Mouse (Mus musculus): ENCODE measurements around the gene Tmco1. TPM values are rescaled to one million over a fixed set of nuclear protein-coding genes. Genes with fewer than 3 reads are reported as not detected.

The Tmco1 gene
- polyA plus RNA-seq, 1 experiment from 2014 or later: 80.1 TPM

DNA sequence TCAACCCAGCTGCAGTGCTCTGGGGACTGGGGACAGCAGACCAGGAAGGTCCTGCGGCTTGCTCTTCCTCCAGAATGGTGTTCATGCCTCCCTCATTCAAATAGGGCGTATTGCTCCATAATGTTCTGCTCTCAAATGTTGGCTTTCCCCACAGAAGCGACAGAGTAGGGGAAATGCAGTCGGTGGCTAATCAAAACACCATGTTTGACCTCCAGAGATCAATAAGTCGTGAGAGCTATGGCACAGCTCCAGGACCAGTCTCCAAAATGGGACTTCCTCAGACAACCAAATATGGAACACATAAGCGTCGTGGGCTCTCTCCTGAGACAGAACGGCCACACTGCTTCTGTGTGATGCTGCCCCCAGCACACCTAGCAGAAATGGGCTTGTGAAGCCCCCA lies 36.3 kb upstream of the Tmco1 start:
- peaks cover 44% of the 10 kb centered on the region for H3K4me1 ChIP-seq
- no peak overlapping the region for H3K4me2 ChIP-seq (replicated peaks)
- no peaks in the 10 kb centered on the region for H3K27me3 ChIP-seq
- H3K9me3 ChIP-seq: no peaks in the 10 kb centered on the region
- H3K4me3 ChIP-seq: no peak overlapping the region
- WGBS: 67% methylated on average over 8 of the region's 8 CpGs
- H3K36me3 ChIP-seq: no peaks in the 10 kb centered on the region
- no peak overlapping the region for H3K9ac ChIP-seq (replicated peaks)
- ATAC-seq (ENCODE audit: low FRiP score, low read depth): no peak
- 0 out of 2 replicates have a peak overlapping the region, but pooled peaks have one; percentile 49 for H3K27ac ChIP-seq (replicated peaks)

DNA sequence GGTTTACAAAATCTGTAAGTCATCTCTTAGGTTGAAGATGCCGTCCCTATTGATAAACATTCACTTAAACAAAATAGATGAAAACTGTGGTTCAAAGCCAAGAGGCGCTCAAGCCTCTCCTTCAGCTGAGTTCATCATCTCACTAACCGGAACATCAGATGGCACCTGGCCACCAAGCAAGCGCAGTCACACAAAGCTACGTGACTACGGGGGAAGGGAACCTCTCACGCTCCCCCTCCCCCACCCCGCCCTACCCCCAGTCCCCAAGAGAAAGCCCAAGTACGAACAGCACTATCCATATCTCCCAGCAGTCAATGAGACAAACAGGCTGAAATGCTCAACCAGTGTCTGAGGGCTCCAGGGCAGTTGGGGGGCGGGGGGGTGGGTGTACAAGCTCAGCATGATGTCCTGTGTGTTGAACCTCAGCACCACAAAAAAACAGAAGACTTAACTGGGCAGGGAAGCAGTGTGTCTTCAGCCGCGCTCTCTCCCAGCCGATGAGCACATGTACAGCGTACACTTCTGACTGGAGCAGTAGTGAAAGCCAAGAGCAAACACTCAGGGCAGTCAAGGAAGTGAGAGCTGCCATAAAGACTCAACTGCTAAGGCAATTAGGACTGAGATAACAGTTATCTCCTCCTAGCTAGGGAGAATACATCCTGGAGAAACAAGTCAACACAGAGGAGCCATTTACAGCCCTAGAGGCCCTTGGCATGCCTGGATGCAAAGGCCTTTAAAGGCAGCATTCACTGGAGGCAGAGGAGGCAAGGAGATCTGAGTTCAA lies 34.6 kb upstream of the Tmco1 start:
- Histone ChIP-seq H3K9ac (replicated peaks) (no peak overlapping the region), H3K36me3 (no peaks in the 10 kb centered on the region), H3K27ac (replicated peaks) (no peak overlapping the region), H3K4me1 (peaks cover 44% of the 10 kb centered on the region), H3K4me3 (no peak overlapping the region), H3K9me3 (no peaks in the 10 kb centered on the region), H3K27me3 (no peaks in the 10 kb centered on the region), H3K4me2 (replicated peaks) (no peak overlapping the region)
- WGBS: 71% methylated on average over 14 of the region's 14 CpGs
- ATAC-seq (ENCODE audit: low FRiP score, low read depth): no peak

DNA sequence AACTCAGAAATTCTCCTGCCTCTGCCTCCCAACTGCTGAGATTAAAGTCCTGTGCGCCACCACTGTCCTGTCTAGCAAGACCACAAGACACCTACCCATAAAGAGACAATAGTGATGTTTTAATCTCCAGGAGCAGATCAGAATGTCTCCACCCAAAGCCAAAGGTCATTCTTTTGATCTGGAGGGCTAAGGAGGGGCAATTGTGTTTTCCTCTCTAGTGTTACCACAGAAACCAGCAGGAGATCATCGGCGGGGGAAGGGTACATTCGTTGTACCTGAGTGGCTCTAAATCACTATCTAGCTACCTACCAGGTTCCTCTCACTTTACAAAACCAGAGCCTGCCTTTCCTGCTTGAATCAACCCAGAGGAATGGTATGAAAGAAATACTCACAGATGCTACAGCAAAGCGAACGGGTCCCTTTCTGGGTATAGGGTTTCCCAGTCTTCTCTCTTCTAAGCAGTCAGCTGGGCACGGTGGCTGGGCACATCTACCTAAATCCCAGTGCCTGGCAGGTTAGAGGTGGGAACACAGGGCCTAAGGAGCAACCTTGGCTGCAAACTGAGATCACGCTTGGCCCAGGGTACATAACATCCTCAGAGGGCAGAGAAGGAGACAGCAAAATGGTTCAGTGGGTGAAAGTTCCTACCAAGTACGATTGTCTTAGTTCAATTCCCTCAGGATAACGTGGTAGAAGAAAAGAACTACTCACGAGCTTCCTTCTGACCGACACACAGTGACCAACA lies 33.4 kb upstream of the Tmco1 start:
- no peak overlapping the region for H3K27ac ChIP-seq (replicated peaks)
- H3K4me3 ChIP-seq: no peak overlapping the region
- no peaks in the 10 kb centered on the region for H3K36me3 ChIP-seq
- no peaks in the 10 kb centered on the region for H3K9me3 ChIP-seq
- no peak for ATAC-seq (ENCODE audit: low FRiP score, low read depth)
- H3K4me2 ChIP-seq (replicated peaks): no peak overlapping the region
- H3K4me1 ChIP-seq: peaks cover 40% of the 10 kb centered on the region
- H3K27me3 ChIP-seq: no peaks in the 10 kb centered on the region
- WGBS: 83% methylated on average over 12 of the region's 12 CpGs
- H3K9ac ChIP-seq (replicated peaks): no peak overlapping the region

DNA sequence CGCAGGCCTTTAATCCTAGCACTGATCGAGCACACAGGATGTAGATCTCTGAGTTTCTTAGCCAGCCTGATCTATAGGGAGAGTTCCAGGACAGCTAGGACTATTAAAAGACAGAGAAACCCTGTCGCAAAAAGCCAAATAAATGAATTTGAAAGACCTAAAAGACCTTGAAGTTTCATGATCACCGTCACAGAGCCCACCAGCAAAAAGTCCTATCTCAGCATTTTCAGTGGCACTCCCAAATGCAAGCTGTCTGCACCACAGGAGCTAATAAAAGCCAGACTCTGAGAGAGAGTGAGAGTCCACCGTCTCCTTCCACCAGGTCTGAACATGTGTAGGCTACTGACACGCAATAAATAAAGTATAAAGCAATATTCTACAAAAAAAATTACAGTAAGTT lies 29.8 kb upstream of the Tmco1 start:
- no peak for ATAC-seq (ENCODE audit: low FRiP score, low read depth)
- H3K4me1 ChIP-seq: peaks cover 30% of the 10 kb centered on the region
- no peak overlapping the region for H3K27ac ChIP-seq (replicated peaks)
- H3K9ac ChIP-seq (replicated peaks): no peak overlapping the region
- 86% methylated on average over 6 of the region's 6 CpGs for WGBS
- no peaks in the 10 kb centered on the region for H3K36me3 ChIP-seq
- H3K4me3 ChIP-seq: no peak overlapping the region
- no peak overlapping the region for H3K4me2 ChIP-seq (replicated peaks)
- no peaks in the 10 kb centered on the region for H3K27me3 ChIP-seq
- H3K9me3 ChIP-seq: no peaks in the 10 kb centered on the region

DNA sequence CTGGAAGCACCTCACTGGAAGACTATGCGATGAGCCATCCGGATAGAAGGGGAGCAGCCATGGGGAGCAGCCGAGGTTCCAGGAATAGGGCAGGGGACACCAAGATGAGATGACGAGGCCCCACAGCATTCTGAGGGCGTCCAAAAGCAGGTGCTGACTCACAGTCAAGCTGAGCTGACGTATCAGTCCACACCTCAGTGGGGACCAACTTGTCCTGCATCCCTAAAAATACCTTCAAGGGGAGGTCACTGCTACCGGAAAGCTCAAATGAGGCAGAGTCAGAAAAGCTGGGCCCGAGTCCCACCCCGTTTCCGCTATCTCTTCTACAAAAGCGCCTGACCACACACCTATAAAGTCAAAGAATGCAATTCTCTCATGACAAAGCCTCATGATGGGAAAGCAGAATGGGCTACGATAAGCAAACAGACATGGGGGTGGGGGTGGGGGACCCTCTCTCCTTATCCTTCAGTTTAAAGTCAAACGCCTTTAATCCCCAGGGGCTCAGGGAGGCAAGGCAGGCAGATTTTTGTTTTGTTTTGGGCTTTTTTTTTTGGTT lies 28.9 kb upstream of the Tmco1 start:
- H3K36me3 ChIP-seq: no peaks in the 10 kb centered on the region

DNA sequence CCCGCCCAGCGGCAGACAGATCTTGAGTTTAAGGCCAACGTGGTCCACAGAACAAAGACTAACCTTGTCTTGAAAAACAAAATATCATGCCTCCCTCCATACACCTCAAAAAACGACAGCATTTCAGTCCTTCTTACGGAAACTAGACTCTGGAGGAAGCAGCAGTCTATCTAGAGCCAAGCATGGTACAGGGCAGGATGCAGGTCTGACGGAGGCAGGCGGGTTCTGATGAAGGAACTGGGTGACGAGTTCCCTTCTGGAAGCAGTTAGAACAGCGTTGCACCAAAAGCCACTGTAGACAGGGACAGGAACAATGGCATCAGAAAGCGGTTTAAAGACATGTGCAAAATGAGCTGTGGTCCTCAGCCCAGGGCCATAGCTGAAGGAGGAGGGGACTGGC lies 28.1 kb upstream of the Tmco1 start:
- no peaks in the 10 kb centered on the region for H3K27me3 ChIP-seq
- no peak overlapping the region for H3K4me2 ChIP-seq (replicated peaks)
- H3K27ac ChIP-seq (replicated peaks): no peak overlapping the region
- no peak for ATAC-seq (ENCODE audit: low FRiP score, low read depth)
- no peak overlapping the region for H3K4me3 ChIP-seq
- H3K9me3 ChIP-seq: no peaks in the 10 kb centered on the region
- H3K4me1 ChIP-seq: peaks cover 20% of the 10 kb centered on the region
- no peak overlapping the region for H3K9ac ChIP-seq (replicated peaks)
- 90% methylated on average over 10 of the region's 10 CpGs for WGBS
- no peaks in the 10 kb centered on the region for H3K36me3 ChIP-seq

More for the DNA sequence above, 28.9 kb upstream of the Tmco1 start:
- Histone ChIP-seq H3K4me1 (peaks cover 21% of the 10 kb centered on the region), H3K4me2 (replicated peaks) (no peak overlapping the region), H3K27ac (replicated peaks) (0 out of 2 replicates have a peak overlapping the region, but pooled peaks have one; percentile 6), H3K27me3 (no peaks in the 10 kb centered on the region), H3K9me3 (no peaks in the 10 kb centered on the region), H3K4me3 (no peak overlapping the region), H3K9ac (replicated peaks) (no peak overlapping the region)
- ATAC-seq (ENCODE audit: low FRiP score, low read depth): no peak
- 71% methylated on average over 13 of the region's 13 CpGs for WGBS

DNA sequence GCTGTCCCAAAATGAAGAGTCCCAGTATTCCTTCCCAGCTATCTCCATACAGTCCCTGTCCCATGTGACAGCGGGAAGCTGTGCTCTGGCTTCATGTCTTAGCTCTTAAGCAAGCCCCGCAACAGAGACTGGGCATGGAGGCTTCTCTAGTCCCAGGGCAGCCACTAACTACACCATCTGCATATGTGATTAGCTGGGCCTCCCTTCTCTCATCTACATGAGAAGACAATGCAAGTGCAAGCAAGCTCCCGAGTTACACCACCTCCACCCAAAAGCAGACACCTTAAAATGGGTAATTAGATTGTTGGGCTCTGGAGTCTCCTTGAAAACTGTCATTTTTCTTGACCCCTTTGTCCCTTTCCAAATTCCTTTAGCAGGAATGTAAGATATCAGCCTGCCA lies 26.1 kb upstream of the Tmco1 start:
- peaks cover 7% of the 10 kb centered on the region; the same call in 1 of the 2 replicates for H3K27me3 ChIP-seq
- H3K36me3 ChIP-seq: no peaks in the 10 kb centered on the region
- peak overlapping the region; percentile 71; the same call in 1 of the 2 replicates for H3K4me2 ChIP-seq (replicated peaks)
- peaks cover 26% of the 10 kb centered on the region for H3K4me1 ChIP-seq
- 57% methylated on average over 3 of the region's 3 CpGs for WGBS
- H3K27ac ChIP-seq (replicated peaks): no peak overlapping the region
- H3K4me3 ChIP-seq: no peak overlapping the region
- H3K9me3 ChIP-seq: no peaks in the 10 kb centered on the region
- H3K9ac ChIP-seq (replicated peaks): no peak overlapping the region
- no peak for ATAC-seq (ENCODE audit: low FRiP score, low read depth)

DNA sequence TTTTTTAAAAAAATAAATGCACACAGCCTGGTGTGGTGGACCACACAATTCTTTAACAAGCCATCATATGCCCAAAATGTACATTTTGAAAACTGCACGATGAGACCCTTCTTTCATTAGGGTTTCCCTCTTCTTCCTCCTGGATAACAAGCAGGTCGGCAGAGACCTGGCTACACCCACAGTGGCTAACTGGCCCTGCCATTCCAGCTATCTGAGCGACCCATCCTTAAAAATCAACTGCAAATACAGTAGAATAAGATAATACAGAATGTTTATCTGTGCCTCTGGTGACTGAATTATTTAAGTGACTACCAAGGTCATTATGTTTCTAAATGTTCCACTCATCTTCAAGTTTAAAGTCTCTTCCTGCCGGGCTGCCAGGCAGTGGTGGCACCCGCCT lies 25.4 kb upstream of the Tmco1 start:
- Histone ChIP-seq H3K9me3 (no peaks in the 10 kb centered on the region), H3K27me3 (peaks cover 13% of the 10 kb centered on the region), H3K4me1 (peaks cover 26% of the 10 kb centered on the region), H3K4me3 (peak overlapping the region; percentile 67), H3K27ac (replicated peaks) (0 out of 2 replicates have a peak overlapping the region, but pooled peaks have one; percentile 96), H3K4me2 (replicated peaks) (peak overlapping the region; percentile 71), H3K9ac (replicated peaks) (peak overlapping the region; percentile 95; the same call in 1 of the 2 replicates), H3K36me3 (no peaks in the 10 kb centered on the region)
- WGBS: 56% methylated on average over 5 of the region's 5 CpGs
- ATAC-seq (ENCODE audit: low FRiP score, low read depth): no peak

DNA sequence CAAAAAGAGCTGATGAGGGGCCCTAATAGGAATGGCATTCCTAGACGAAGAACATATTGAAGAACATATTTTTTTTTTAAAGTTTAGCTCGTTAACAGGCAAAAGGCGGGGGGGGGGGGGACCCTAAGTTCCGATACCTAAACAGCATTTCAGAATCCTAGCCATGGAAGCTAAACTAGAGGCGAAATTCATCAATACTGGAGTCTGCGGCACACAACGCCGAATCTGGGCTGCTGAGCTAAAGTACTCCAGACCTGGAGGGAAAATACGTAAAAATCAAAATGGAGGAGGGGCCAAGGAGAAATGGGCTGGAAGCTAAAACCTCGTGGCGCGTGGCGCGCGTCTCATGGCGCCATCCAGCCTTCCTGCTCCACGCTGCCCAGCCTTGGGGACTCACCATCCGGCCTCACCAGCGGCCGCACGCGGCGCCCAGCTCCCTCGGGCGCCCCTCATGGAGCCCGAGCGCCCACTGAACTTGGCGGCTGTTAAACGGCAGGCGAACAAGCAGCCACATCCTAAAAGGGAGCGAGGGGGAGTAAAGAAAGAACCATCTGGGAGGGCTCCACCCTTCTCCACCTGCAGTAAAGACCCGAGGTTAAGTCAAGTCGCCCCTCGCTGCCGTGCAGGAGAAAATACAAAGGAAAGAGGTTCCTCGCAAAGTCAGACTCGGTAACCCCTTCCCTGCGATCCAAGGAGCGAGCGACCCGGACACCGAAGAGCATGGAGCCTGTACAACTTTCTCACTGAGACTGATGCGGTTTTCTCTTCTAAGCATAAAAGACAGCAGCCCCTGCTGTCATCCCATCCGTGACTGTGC lies 24.5 kb upstream of the Tmco1 start:
- ATAC-seq (ENCODE audit: low FRiP score, low read depth): peak; percentile 45
- Histone ChIP-seq H3K36me3 (no peaks in the 10 kb centered on the region), H3K9me3 (no peaks in the 10 kb centered on the region), H3K27ac (replicated peaks) (peak overlapping the region; percentile 96), H3K4me2 (replicated peaks) (peak overlapping the region; percentile 71), H3K4me1 (peaks cover 26% of the 10 kb centered on the region), H3K9ac (replicated peaks) (peak overlapping the region; percentile 95), H3K27me3 (peaks cover 16% of the 10 kb centered on the region), H3K4me3 (peak overlapping the region; percentile 67)
- WGBS: under 1% methylated on average over 44 of the region's 44 CpGs

DNA sequence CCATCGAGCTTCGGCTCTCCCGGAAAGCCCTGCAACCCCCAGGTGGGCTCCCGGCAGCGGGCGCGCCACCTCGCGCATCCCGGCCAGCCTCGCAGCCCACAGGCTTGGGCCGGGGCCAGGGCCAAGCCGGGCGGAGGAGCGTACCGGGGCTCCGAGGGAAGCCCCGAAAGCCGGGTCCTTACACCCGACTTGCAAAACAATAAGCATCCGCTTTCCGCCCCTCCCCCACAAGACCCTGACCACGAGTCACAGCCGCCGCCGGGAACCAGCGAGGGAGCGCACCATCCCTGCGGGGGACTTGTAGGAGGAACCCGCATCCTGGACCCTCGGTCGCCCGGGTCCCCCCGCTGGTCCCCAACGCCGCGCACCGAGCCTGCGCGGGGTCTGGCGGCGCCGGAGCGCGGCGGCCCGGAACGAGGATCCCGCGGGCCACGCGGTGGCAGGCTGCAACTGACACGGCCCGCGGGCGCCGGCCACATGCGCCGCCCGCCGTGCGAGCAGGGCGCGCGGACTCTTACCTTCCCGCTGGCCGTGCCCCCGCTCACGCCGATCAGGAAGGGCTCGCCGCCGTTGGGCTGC lies 23.8 kb upstream of the Tmco1 start:
- peak overlapping the region; percentile 95 for H3K9ac ChIP-seq (replicated peaks)
- H3K36me3 ChIP-seq: no peaks in the 10 kb centered on the region
- peak; percentile 52 for ATAC-seq (ENCODE audit: low FRiP score, low read depth)
- peaks cover 26% of the 10 kb centered on the region for H3K4me1 ChIP-seq
- H3K9me3 ChIP-seq: no peaks in the 10 kb centered on the region
- H3K4me3 ChIP-seq: peak overlapping the region; percentile 67
- WGBS: 0% methylated on average over 61 of the region's 73 CpGs
- peak overlapping the region; percentile 96 for H3K27ac ChIP-seq (replicated peaks)
- H3K27me3 ChIP-seq: peaks cover 16% of the 10 kb centered on the region
- H3K4me2 ChIP-seq (replicated peaks): peak overlapping the region; percentile 71

DNA sequence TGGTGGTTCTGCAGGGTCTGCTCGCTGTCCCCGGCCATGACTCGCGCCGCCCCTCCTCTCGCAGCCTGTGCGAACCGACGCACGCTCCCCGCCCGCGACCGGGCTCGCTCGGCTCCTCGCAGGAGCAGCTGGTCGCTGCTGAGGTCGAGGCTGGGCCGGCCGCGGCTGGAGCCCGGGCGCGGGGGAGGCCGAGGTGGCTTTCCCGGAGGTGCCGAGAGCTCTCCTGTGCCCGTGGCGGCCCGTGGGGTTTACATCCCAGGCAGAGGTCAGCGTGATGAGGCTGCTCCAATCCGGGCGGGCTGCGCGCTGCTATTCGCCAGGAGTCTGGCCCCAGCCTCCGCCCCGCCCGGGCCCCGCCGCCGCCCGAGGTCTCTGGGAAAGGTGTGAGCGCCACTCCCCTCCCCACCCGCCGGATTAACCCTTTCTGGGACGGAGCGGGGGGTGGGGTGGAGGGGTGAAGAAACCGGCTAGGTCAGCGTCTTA lies 23.3 kb upstream of the Tmco1 start:
- Histone ChIP-seq H3K4me2 (replicated peaks) (peak overlapping the region; percentile 71), H3K27me3 (peaks cover 16% of the 10 kb centered on the region), H3K36me3 (no peaks in the 10 kb centered on the region), H3K27ac (replicated peaks) (peak overlapping the region; percentile 96), H3K4me1 (peaks cover 30% of the 10 kb centered on the region), H3K4me3 (peak overlapping the region; percentile 67), H3K9me3 (no peaks in the 10 kb centered on the region), H3K9ac (replicated peaks) (peak overlapping the region; percentile 95)
- ATAC-seq (ENCODE audit: low FRiP score, low read depth): peak; percentile 92
- 1% methylated on average over 47 of the region's 51 CpGs for WGBS
